Mouse (Mus musculus): ENCODE results near the gene Smarcd3. TPM values are rescaled to one million over a fixed set of nuclear protein-coding genes. Genes with fewer than 3 reads are reported as not detected.

Smarcd3 gene
- total RNA-seq (2021): 10 to 100 TPM; 15.2 to 17.2 TPM
- long read RNA-seq, experiment 1, transcript Smarcd3-201 (13 exons, 1,735 nt): major isoform, 15 of 22 reads
- long read RNA-seq, experiment 1, transcript Smarcd3-208 (14 exons, 1,712 nt): minor isoform, 6 of 22 reads
- long read RNA-seq, experiment 1, partial matches to known transcripts: 1 of 22 reads
- long read RNA-seq, experiment 1, other reads (novel, unspliced or antisense): 0 of 22 reads
- long read RNA-seq, experiment 2, transcript Smarcd3-201 (13 exons, 1,735 nt): major isoform, 21 of 24 reads
- long read RNA-seq, experiment 2, partial matches to known transcripts: 2 of 24 reads
- long read RNA-seq, experiment 2, other reads (novel, unspliced or antisense): 0 of 24 reads

GRCm38 (mm10) chr5:24623986-24624821 lies at the start of gene Smarcd3:
Gene Smarcd3 (minus strand): TSS chr5:24624411.
- DNase-seq (ENCODE audit: low spot score in 2 of 2): peak in 1 of 2 experiments; percentile 48

GRCm38 (mm10) chr5:24661457-24661856 lies 37.2 kb upstream of the Smarcd3 start:
- DNase-seq (ENCODE audit: low spot score in 2 of 2): no peak

GRCm38 (mm10) chr5:24659708-24660423 lies 35.7 kb upstream of the Smarcd3 start:
- DNase-seq (ENCODE audit: low spot score in 2 of 2): no peak

- no peak for DNase-seq (ENCODE audit: low spot score in 2 of 2)
Observed at GRCm38 (mm10) chr5:24657113-24657512, 32.9 kb upstream of the Smarcd3 start.

- no peak for DNase-seq (ENCODE audit: low spot score in 2 of 2)
Observed at GRCm38 (mm10) chr5:24654491-24654890, 30.3 kb upstream of the Smarcd3 start.

- no peak for DNase-seq (ENCODE audit: low spot score in 2 of 2)
Observed at GRCm38 (mm10) chr5:24652780-24653179, 28.6 kb upstream of the Smarcd3 start.

GRCm38 (mm10) chr5:24651768-24652752 lies 27.8 kb upstream of the Smarcd3 start:
- peak; percentile 89 to 92 for DNase-seq (ENCODE audit: low spot score in 2 of 2)

GRCm38 (mm10) chr5:24651356-24651755 lies 27.1 kb upstream of the Smarcd3 start:
- DNase-seq (ENCODE audit: low spot score in 2 of 2): no peak

GRCm38 (mm10) chr5:24649701-24650100 lies 25.5 kb upstream of the Smarcd3 start:
- no peak for DNase-seq (ENCODE audit: low spot score in 2 of 2)

- DNase-seq (ENCODE audit: low spot score in 2 of 2): no peak
Observed at GRCm38 (mm10) chr5:24649231-24649630, 25.0 kb upstream of the Smarcd3 start.

GRCm38 (mm10) chr5:24645454-24645853 lies 21.2 kb upstream of the Smarcd3 start:
- DNase-seq (ENCODE audit: low spot score in 2 of 2): no peak

- DNase-seq (ENCODE audit: low spot score in 2 of 2): no peak
Observed at GRCm38 (mm10) chr5:24639081-24639480, 14.9 kb upstream of the Smarcd3 start.

GRCm38 (mm10) chr5:24638131-24638530 lies 13.9 kb upstream of the Smarcd3 start:
- no peak for DNase-seq (ENCODE audit: low spot score in 2 of 2)

- no peak for DNase-seq (ENCODE audit: low spot score in 2 of 2)
Observed at GRCm38 (mm10) chr5:24636987-24637386, 12.8 kb upstream of the Smarcd3 start.

GRCm38 (mm10) chr5:24635526-24636141 lies 11.4 kb upstream of the Smarcd3 start:
- no peak for DNase-seq (ENCODE audit: low spot score in 2 of 2)

- no peak for DNase-seq (ENCODE audit: low spot score in 2 of 2)
Observed at GRCm38 (mm10) chr5:24635093-24635492, 10.9 kb upstream of the Smarcd3 start.

- no peak for DNase-seq (ENCODE audit: low spot score in 2 of 2)
Observed at GRCm38 (mm10) chr5:24629712-24630111, 5.5 kb upstream of the Smarcd3 start.

- no peak for DNase-seq (ENCODE audit: low spot score in 2 of 2)
Observed at GRCm38 (mm10) chr5:24624822-24625120, 560 bp upstream of the Smarcd3 start.

GRCm38 (mm10) chr5:24623041-24623985 lies 898 bp downstream of the Smarcd3 start:
- DNase-seq (ENCODE audit: low spot score in 2 of 2): no peak

Data from adrenal gland, adult 18-20 months (tissue).